Mouse (Mus musculus): ENCODE data around the gene Fxyd1.

The Fxyd1 gene

GRCm38 (mm10) chr7:31030717-31031116, 26.3 kb downstream of the Fxyd1 start:
- no peak for DNase-seq (ENCODE audit: extremely low read depth, low read depth, low spot score)

DNA sequence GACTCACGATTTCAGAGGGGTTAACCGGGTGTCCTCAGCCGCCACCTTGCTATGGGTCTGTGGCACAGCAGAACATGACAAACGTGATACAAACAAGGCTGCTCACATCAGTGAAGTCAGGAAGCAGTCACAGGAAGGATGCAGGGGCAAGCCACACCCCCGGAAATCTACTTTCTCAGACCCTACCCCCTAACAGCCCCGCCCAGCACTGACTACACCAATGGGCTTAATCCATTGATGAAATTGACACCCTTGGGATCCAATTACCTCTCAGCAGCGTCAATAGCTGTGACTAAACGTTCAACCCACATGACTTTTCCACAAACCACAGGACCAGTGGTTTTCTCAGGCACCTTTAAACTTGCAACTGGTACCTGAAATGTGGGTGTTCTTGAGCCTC, 28.4 kb downstream of the Fxyd1 start:
- no peak for DNase-seq (ENCODE audit: extremely low read depth, low read depth, low spot score)

DNA sequence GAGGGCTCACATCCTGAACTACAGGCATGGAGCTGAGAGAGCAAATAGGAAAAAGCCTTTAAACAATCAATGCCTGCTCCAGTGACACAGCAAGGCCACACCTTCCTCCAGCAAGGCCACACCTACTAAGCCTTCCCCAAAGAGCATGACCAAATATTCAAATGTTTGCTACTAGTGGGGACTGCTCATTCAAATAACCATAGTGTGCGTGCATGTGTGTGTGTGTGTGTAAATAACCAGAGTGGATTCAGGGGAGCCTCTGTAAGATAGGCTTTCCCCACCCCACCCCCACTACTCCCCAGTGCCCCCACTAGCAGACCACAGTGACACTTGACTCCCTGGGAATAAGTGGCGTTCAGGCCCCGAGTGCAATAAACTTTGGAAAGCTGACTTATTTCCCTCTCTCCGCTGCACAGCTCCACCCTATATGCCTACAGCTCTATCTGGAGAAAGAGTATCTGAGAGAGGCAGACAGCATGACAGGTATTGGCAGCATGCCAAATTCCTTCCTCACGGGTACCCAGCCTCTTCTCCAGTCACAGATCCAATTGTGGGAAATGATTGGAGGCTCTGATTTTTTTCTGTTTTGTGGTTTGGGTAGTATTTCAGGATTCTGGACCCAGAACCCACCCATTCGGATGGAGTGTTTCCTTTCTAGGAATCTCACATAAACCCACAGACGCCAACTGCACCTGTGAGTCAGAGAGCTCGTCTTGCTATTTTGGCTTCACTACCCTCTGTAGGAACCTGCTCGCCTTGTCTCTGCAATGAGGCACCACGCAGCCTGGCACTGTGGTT, 39.7 kb downstream of the Fxyd1 start:
- DNase-seq (ENCODE audit: extremely low read depth, low read depth, low spot score), result no peak

DNA sequence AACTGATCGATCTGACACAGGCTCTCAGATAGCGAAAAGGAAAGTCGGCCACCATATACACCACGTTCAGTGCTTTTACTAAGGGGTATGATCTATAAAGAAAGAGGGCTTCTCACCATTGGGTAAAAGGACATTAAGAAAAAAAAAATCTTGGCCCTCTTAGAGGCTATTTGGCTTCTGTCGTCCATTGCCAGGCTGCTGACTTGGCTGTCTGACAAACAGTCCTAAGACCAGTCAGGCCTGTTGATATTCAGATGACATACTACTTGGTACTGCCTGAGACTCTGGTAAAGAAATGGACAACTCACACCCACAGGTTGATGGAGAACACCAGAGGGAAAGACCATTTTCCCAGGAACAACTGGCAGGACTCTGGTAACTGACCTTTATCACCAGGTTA, 44.0 kb downstream of the Fxyd1 start:
- no peak for DNase-seq (ENCODE audit: extremely low read depth, low read depth, low spot score)

DNA sequence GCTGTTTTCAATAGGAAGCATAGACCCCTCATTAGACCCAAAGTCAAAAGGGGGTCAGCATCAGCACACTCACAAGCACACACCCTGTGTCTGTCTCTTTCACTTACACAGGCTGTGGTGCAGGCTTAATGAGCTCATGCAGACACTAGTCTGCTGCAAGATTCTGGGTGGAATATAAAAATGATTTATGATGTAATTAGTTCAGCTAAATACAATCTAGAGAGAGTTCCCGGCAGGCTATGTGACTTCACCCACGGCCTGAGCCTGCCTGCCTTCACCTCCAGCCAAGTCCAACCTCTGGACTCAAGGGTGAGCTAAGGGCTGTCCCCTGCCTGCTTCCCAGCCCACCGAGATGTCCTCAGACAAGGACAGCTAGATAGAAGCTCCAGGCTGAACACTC, 48.1 kb downstream of the Fxyd1 start:
- DNase-seq (ENCODE audit: extremely low read depth, low read depth, low spot score), result no peak

GRCm38 (mm10) chr7:31008175-31008574, 48.8 kb downstream of the Fxyd1 start:
- DNase-seq (ENCODE audit: extremely low read depth, low read depth, low spot score), result no peak

- no peak for DNase-seq (ENCODE audit: extremely low read depth, low read depth, low spot score)
Observed at GRCm38 (mm10) chr7:31007775-31008174, 49.2 kb downstream of the Fxyd1 start.

- no peak for DNase-seq (ENCODE audit: extremely low read depth, low read depth, low spot score)
Observed at GRCm38 (mm10) chr7:31002650-31003049, 54.3 kb downstream of the Fxyd1 start.

Measured in fat pad, adult 2 months (tissue).